Mouse (Mus musculus): Measurements from ENCODE around the gene Irf3.

- TF ChIP-seq POLR2A (IDR thresholded peaks at IDR 0.05; ENCODE audit: control insufficient read depth, low read depth, low read length) (no peak), CTCF (IDR thresholded peaks at IDR 0.05; ENCODE audit: control insufficient read depth, insufficient read depth, insufficient replicate concordance, low read depth, low read length) (no peak)
Measured at GRCm38 (mm10) chr7:45025601-45026220, 28.3 kb downstream of the Irf3 start.
